Comparison of ENCODE assay signal across 7 mouse cellular contexts in the genomic region with DNA sequence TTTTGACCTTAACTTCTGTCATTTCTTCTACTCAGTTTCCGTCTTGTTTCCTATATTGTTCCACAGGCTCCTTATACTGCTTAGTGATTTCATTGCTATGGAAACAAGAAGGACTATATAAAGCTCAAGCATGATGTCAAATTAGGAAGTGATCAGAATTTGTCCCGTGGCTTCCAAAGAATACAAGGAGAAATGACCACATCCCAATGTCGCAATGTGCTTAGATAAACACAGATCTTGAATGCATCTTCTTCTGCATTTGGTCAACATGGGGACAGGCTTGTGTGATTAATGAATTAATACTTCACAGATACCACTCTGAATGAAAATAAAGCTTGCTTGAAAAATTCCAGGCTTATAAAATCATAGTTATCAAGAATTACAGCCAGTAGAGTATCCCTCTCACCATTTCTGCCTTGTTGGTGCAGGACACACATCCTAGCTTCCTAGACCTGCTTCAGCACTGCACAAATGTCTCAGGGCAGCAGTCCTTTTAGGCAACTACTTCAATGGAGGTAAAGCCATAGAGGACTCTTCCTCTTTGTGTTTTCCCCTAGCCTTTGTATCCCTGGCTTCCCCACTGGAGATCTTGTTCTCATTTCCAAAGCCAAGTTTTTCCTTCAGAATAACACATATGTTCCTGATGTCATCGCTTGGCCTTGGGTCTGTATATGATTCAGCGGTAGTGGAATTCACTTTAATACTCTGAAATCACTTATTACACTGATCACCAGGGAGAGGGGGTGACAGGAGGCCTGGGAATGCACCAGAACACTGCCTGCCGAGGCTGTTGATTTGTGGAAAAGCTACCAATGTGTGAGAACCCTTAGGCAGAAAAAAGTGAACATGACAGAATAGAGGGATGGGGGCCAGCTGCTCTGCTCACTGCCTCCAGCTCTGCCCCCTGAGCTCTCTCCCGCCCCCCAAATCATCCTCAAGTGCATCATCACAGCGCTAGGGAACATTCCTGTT.
DNase-seq lines count a peak whose midpoint lies in the region; ATAC-seq and TF ChIP-seq lines count a peak whose summit lies in the region.

No protein-coding gene starts in this region.

- H3K4me3 ChIP-seq in intestine, postnatal 0 days (ENCODE audit: low read depth, low read length) = no peak overlapping the region

- intact Hi-C loops in left cerebral cortex, postnatal 4 days (cut with DNase I) = no loop called here

- H3K27ac ChIP-seq in intestine, postnatal 0 days (ENCODE audit: low read depth, low read length) = no peak overlapping the region

- H3K9ac ChIP-seq in intestine, postnatal 0 days (ENCODE audit: low read depth, low read length) = no peak overlapping the region

- DNase-seq in 3T3-L1 (ENCODE audit: low read depth, low spot score) = peak; percentile 89
- DNase-seq in MN1 (ENCODE audit: low spot score) = peak; percentile 42
- peak; percentile 18 to 26 for DNase-seq in gastrocnemius, adult 8-10 months (ENCODE audit: low spot score in 2 of 2)
- no peak for DNase-seq in left cerebral cortex, postnatal 4 days
- no peak for DNase-seq in left cerebral cortex, adult 9 months (ENCODE audit: low spot score in 2 of 2)

- H3K4me1 ChIP-seq in intestine, postnatal 0 days (replicated peaks; ENCODE audit: control insufficient read depth, insufficient read depth, low read length) = no peaks in the 10 kb centered on the region

- WGBS in intestine, postnatal 0 days = 58% methylated on average over 8 of the region's 8 CpGs

- no peaks in the 10 kb centered on the region for H3K27me3 ChIP-seq in intestine, postnatal 0 days (replicated peaks; ENCODE audit: control insufficient read depth, insufficient read depth, low read length)

- H3K9me3 ChIP-seq in intestine, postnatal 0 days (ENCODE audit: control insufficient read depth) = no peaks in the 10 kb centered on the region

- no peaks in the 10 kb centered on the region for H3K36me3 ChIP-seq in intestine, postnatal 0 days (ENCODE audit: control insufficient read depth, insufficient read depth)

- H3K4me2 ChIP-seq in intestine, postnatal 0 days (replicated peaks; ENCODE audit: low read depth) = no peak overlapping the region

- ATAC-seq in intestine, postnatal 0 days = peak; percentile 31; the same call in 1 of the 2 replicates
- ATAC-seq in megakaryocyte-erythroid progenitor cell, adult 5-6 weeks (replicated peaks; ENCODE audit: low FRiP score, low TSS enrichment, poor library complexity, severe bottlenecking) = no peak

- TF ChIP-seq CTCF in intestine, postnatal 0 days (IDR thresholded peaks at IDR 0.05; ENCODE audit: low read depth) = no peak

Comparison
In these comparisons a context has a peak if more than half of its experiments do, and no peak if none do; other contexts are left out.
1. DNase-seq: peak in 3T3-L1 (single experiment), MN1 (single experiment) and gastrocnemius, adult 8-10 months (2 of 2); none in left cerebral cortex, postnatal 4 days (single experiment) and left cerebral cortex, adult 9 months (0 of 2).